In the genomic region with DNA sequence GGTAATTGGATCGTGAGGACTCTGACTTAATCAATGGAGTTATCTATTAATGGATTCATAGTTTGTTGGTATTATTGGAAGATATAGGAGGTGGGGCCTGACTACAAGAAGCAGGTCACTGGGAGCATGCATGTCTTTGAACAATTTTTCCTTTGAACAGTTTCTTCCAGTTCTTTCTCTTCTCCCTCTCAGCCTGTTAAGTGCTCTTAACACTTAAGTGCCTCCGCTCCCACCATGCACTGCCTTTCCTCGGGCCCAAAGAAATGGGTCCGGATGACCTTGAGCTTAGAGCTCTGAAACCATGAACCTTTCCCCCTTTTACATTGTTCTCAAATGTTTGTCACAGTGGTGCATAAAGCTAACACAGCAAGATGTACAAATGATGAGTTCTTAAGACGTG, we compare ENCODE assay signal across 10 mouse cellular contexts. TPM values are rescaled to one million over a fixed set of nuclear protein-coding genes. Genes with fewer than 3 reads are reported as not detected.
A peak's percentile ranks its signal among the peaks of the same experiment; 100 is the strongest.
DNase-seq lines count a peak whose midpoint lies in the region; ATAC-seq lines count a peak whose summit lies in the region.
"Had no signal": no experiment of that assay in that cellular context is flagged by ENCODE, and none has a peak within 500 bp of the region (broad histone marks: within the 10 kb centered on the region; RNA-seq: fewer than 3 reads in every experiment).

No protein-coding gene starts in this region.

- DNase-seq in limb, embryonic 10.5 days (ENCODE audit: low spot score) = no peak
- no peak for DNase-seq in cerebellum, adult 11-12 months
- no peak for DNase-seq in left cerebral cortex, adult 9 months (ENCODE audit: low spot score in 2 of 2)

- 84% methylated on average over 5 of the region's 5 CpGs for WGBS in limb, embryonic 12.5 days
- 84% methylated on average over 5 of the region's 5 CpGs for WGBS in limb, embryonic 10.5 days
- 80% methylated on average over 5 of the region's 5 CpGs for WGBS in intestine, embryonic 16.5 days
- WGBS in midbrain, embryonic 16.5 days = 82% methylated on average over 5 of the region's 5 CpGs

- peak overlapping the region; percentile 78 for H3K4me3 ChIP-seq in erythroblast, embryonic 14.5 days (replicated peaks)
- H3K4me3 ChIP-seq in limb, embryonic 12.5 days (replicated peaks) = no peak overlapping the region
- no peak overlapping the region for H3K4me3 ChIP-seq in limb, embryonic 10.5 days
- no peak overlapping the region for H3K4me3 ChIP-seq in intestine, embryonic 16.5 days (ENCODE audit: low read length)
- no peak overlapping the region for H3K4me3 ChIP-seq in midbrain, embryonic 16.5 days (ENCODE audit: low read depth, low read length)

- peaks cover 31% of the 10 kb centered on the region for H3K36me3 ChIP-seq in erythroblast, embryonic 14.5 days (ENCODE audit: control insufficient read depth)
- H3K36me3 ChIP-seq in limb, embryonic 12.5 days = peaks cover 15% of the 10 kb centered on the region; the same call in 1 of the 2 replicates
- peaks cover 14% of the 10 kb centered on the region for H3K36me3 ChIP-seq in limb, embryonic 10.5 days
- 0 out of 2 replicates have a peak, but pooled peaks cover 2% of the 10 kb centered on the region for H3K36me3 ChIP-seq in intestine, embryonic 16.5 days (ENCODE audit: control insufficient read depth, insufficient read depth, low read length)
- H3K36me3 ChIP-seq in midbrain, embryonic 16.5 days (ENCODE audit: control insufficient read depth, insufficient read depth, low read length) = peaks cover 4% of the 10 kb centered on the region; the same call in 1 of the 2 replicates

- 0 out of 2 replicates have a peak overlapping the region, but pooled peaks have one; percentile 72 for H3K4me2 ChIP-seq in limb, embryonic 12.5 days
- peak overlapping the region; percentile 73; the same call in 1 of the 2 replicates for H3K4me2 ChIP-seq in intestine, embryonic 16.5 days (ENCODE audit: low read depth, low read length)
- H3K4me2 ChIP-seq in midbrain, embryonic 16.5 days (ENCODE audit: low read length) = no peak overlapping the region

- H3K9me3 ChIP-seq in erythroblast, embryonic 14.5 days (ENCODE audit: control insufficient read depth, low read length) = peaks cover 2% of the 10 kb centered on the region; the same call in 1 of the 2 replicates
- no peaks in the 10 kb centered on the region for H3K9me3 ChIP-seq in limb, embryonic 12.5 days
- H3K9me3 ChIP-seq in limb, embryonic 10.5 days (replicated peaks) = no peaks in the 10 kb centered on the region
- H3K9me3 ChIP-seq in intestine, embryonic 16.5 days (ENCODE audit: control insufficient read depth, low read length) = no peaks in the 10 kb centered on the region
- no peaks in the 10 kb centered on the region for H3K9me3 ChIP-seq in midbrain, embryonic 16.5 days (replicated peaks; ENCODE audit: control insufficient read depth, low read length, poor library complexity, severe bottlenecking)
- H3K9me3 ChIP-seq: limb, embryonic 15.5 days had no signal

- peaks cover 16% of the 10 kb centered on the region for H3K4me1 ChIP-seq in erythroblast, embryonic 14.5 days (ENCODE audit: control insufficient read depth)
- H3K4me1 ChIP-seq in limb, embryonic 12.5 days (replicated peaks) = peaks cover 11% of the 10 kb centered on the region
- H3K4me1 ChIP-seq in limb, embryonic 10.5 days = peaks cover 20% of the 10 kb centered on the region
- H3K4me1 ChIP-seq in intestine, embryonic 16.5 days (ENCODE audit: control insufficient read depth, insufficient read depth, low read length) = peaks cover 10% of the 10 kb centered on the region
- H3K4me1 ChIP-seq in midbrain, embryonic 16.5 days (ENCODE audit: control insufficient read depth, insufficient read depth, low read length) = peaks cover 15% of the 10 kb centered on the region

- H3K27me3 ChIP-seq in erythroblast, embryonic 14.5 days (ENCODE audit: control insufficient read depth) = no peaks in the 10 kb centered on the region
- no peaks in the 10 kb centered on the region for H3K27me3 ChIP-seq in limb, embryonic 12.5 days
- no peaks in the 10 kb centered on the region for H3K27me3 ChIP-seq in limb, embryonic 10.5 days (ENCODE audit: low read depth, poor library complexity, severe bottlenecking)
- H3K27me3 ChIP-seq in intestine, embryonic 16.5 days (replicated peaks; ENCODE audit: control insufficient read depth, insufficient read depth, low read length) = no peaks in the 10 kb centered on the region
- no peaks in the 10 kb centered on the region for H3K27me3 ChIP-seq in midbrain, embryonic 16.5 days (ENCODE audit: control insufficient read depth, insufficient read depth, low read depth, low read length)
- H3K27me3 ChIP-seq: limb, embryonic 15.5 days; Patski had no signal

- no peak overlapping the region for H3K9ac ChIP-seq in limb, embryonic 12.5 days (replicated peaks)
- H3K9ac ChIP-seq in intestine, embryonic 16.5 days (ENCODE audit: low read depth, low read length) = 0 out of 2 replicates have a peak overlapping the region, but pooled peaks have one; percentile 96
- no peak overlapping the region; the same call in 1 of the 2 replicates for H3K9ac ChIP-seq in midbrain, embryonic 16.5 days (ENCODE audit: low read depth, low read length)

- no peak for ATAC-seq in erythroblast, adult 5-6 weeks (replicated peaks; ENCODE audit: low FRiP score, poor library complexity, severe bottlenecking)
- ATAC-seq in limb, embryonic 12.5 days (ENCODE audit: insufficient number of reproducible peaks, insufficient read depth, low FRiP score, low TSS enrichment, low read depth) = no peak
- ATAC-seq in intestine, embryonic 16.5 days = no peak
- 0 out of 2 replicates have a peak, but pooled peaks have one; percentile 0 for ATAC-seq in midbrain, embryonic 16.5 days

- no peak overlapping the region; the same call in 1 of the 2 replicates for H3K27ac ChIP-seq in limb, embryonic 12.5 days
- H3K27ac ChIP-seq in limb, embryonic 10.5 days = no peak overlapping the region
- peak overlapping the region; percentile 87 for H3K27ac ChIP-seq in intestine, embryonic 16.5 days (ENCODE audit: low read length)
- H3K27ac ChIP-seq in midbrain, embryonic 16.5 days (ENCODE audit: low read length) = peak overlapping the region; percentile 90

RNA-seq across cellular contexts. Expression of a gene that starts 0.7 kb away (rescaled TPM):
- 0.17 and 0.67 TPM in 2 replicates for polyA plus RNA-seq in erythroblast, embryonic 14.5 days (2012)
- 4.8 and 9.4 TPM in 2 replicates for total RNA-seq in erythroblast, adult 5-6 weeks (2015; ENCODE audit: low replicate concordance)
- 0.94 and 7.2 TPM in 2 replicates for total RNA-seq in erythroblast, adult 5-6 weeks (2017; ENCODE audit: low replicate concordance)
- polyA plus RNA-seq in limb, embryonic 12.5 days (2016; fragmentation: Nextera tagmentation; extraction: Ambion mirVana) = 46.1 and 46.2 TPM in 2 replicates
- 30.6 and 33.6 TPM in 2 replicates for polyA plus RNA-seq in limb, embryonic 10.5 days (2016; fragmentation: Nextera tagmentation; extraction: Ambion mirVana)
- 74.7 and 86.3 TPM in 2 replicates for polyA plus RNA-seq in intestine, embryonic 16.5 days (2015; fragmentation: Nextera tagmentation; extraction: Ambion mirVana)
- 39.2 and 45.1 TPM in 2 replicates for polyA plus RNA-seq in midbrain, embryonic 16.5 days (2015; fragmentation: Nextera tagmentation; extraction: Ambion mirVana)

RNA-seq across cellular contexts. Expression of a gene that starts 34.1 kb away (rescaled TPM):
- polyA plus RNA-seq in erythroblast, embryonic 14.5 days (2012) = 0.44 and 0.81 TPM in 2 replicates
- 12.9 and 23.2 TPM in 2 replicates for total RNA-seq in erythroblast, adult 5-6 weeks (2015; ENCODE audit: low replicate concordance)
- total RNA-seq in erythroblast, adult 5-6 weeks (2017; ENCODE audit: low replicate concordance) = 19.1 and 20.9 TPM in 2 replicates
- polyA plus RNA-seq in limb, embryonic 12.5 days (2016; fragmentation: Nextera tagmentation; extraction: Ambion mirVana) = 55.4 and 60.9 TPM in 2 replicates
- 26.4 and 35.7 TPM in 2 replicates for polyA plus RNA-seq in limb, embryonic 10.5 days (2016; fragmentation: Nextera tagmentation; extraction: Ambion mirVana)
- 150 and 163 TPM in 2 replicates for polyA plus RNA-seq in intestine, embryonic 16.5 days (2015; fragmentation: Nextera tagmentation; extraction: Ambion mirVana)
- polyA plus RNA-seq in midbrain, embryonic 16.5 days (2015; fragmentation: Nextera tagmentation; extraction: Ambion mirVana) = 32.4 and 33.7 TPM in 2 replicates

RNA-seq across cellular contexts. Expression of a gene that starts 34.6 kb away (rescaled TPM):
- polyA plus RNA-seq in erythroblast, embryonic 14.5 days (2012) = 0.17 and 0.29 TPM in 2 replicates
- 5.6 and 16.7 TPM in 2 replicates for total RNA-seq in erythroblast, adult 5-6 weeks (2015; ENCODE audit: low replicate concordance)
- total RNA-seq in erythroblast, adult 5-6 weeks (2017; ENCODE audit: low replicate concordance) = 7.0 and 14.8 TPM in 2 replicates
- polyA plus RNA-seq in limb, embryonic 12.5 days (2016; fragmentation: Nextera tagmentation; extraction: Ambion mirVana) = 12.7 and 15.6 TPM in 2 replicates
- 9.0 and 9.7 TPM in 2 replicates for polyA plus RNA-seq in limb, embryonic 10.5 days (2016; fragmentation: Nextera tagmentation; extraction: Ambion mirVana)
- polyA plus RNA-seq in intestine, embryonic 16.5 days (2015; fragmentation: Nextera tagmentation; extraction: Ambion mirVana) = 16.4 and 19.9 TPM in 2 replicates
- 4.9 and 6.4 TPM in 2 replicates for polyA plus RNA-seq in midbrain, embryonic 16.5 days (2015; fragmentation: Nextera tagmentation; extraction: Ambion mirVana)

RNA-seq across cellular contexts. Expression of a gene that starts 41.1 kb away (rescaled TPM):
- polyA plus RNA-seq in erythroblast, embryonic 14.5 days (2012) = 6.1 and 9.8 TPM in 2 replicates
- total RNA-seq in erythroblast, adult 5-6 weeks (2015; ENCODE audit: low replicate concordance) = 6.0 and 7.7 TPM in 2 replicates
- total RNA-seq in erythroblast, adult 5-6 weeks (2017; ENCODE audit: low replicate concordance) = 8.9 and 9.5 TPM in 2 replicates
- polyA plus RNA-seq in limb, embryonic 12.5 days (2016; fragmentation: Nextera tagmentation; extraction: Ambion mirVana) = 79.8 and 80.1 TPM in 2 replicates
- 44.3 and 44.7 TPM in 2 replicates for polyA plus RNA-seq in limb, embryonic 10.5 days (2016; fragmentation: Nextera tagmentation; extraction: Ambion mirVana)
- polyA plus RNA-seq in intestine, embryonic 16.5 days (2015; fragmentation: Nextera tagmentation; extraction: Ambion mirVana) = 149 and 162 TPM in 2 replicates
- 3,297 and 3,828 TPM in 2 replicates for polyA plus RNA-seq in midbrain, embryonic 16.5 days (2015; fragmentation: Nextera tagmentation; extraction: Ambion mirVana)

Comparison
In these comparisons a context has a peak if more than half of its experiments do, and no peak if none do; other contexts are left out.
1. H3K27ac ChIP-seq: peak in intestine, embryonic 16.5 days (single experiment) and midbrain, embryonic 16.5 days (single experiment); none in limb, embryonic 12.5 days (single experiment) and limb, embryonic 10.5 days (single experiment).
2. RNA of a gene that starts 0.7 kb away (polyA plus RNA-seq): 74.7 to 86.3 TPM in intestine, embryonic 16.5 days, 46.1 to 46.2 TPM in limb, embryonic 12.5 days, 39.2 to 45.1 TPM in midbrain, embryonic 16.5 days and 30.6 to 33.6 TPM in limb, embryonic 10.5 days; 0.17 to 0.67 TPM in erythroblast, embryonic 14.5 days; every median in the first group is over 10 times any median in the second.
3. RNA of a gene that starts 34.1 kb away (polyA plus RNA-seq): 150 to 163 TPM in intestine, embryonic 16.5 days, 55.4 to 60.9 TPM in limb, embryonic 12.5 days, 26.4 to 35.7 TPM in limb, embryonic 10.5 days and 32.4 to 33.7 TPM in midbrain, embryonic 16.5 days; 0.44 to 0.81 TPM in erythroblast, embryonic 14.5 days; every median in the first group is over 10 times any median in the second.